Mouse (Mus musculus): Measurements from ENCODE around the gene Kcnj2. TPM values are rescaled to one million over a fixed set of nuclear protein-coding genes. Genes with fewer than 3 reads are reported as not detected.

Gene Kcnj2
- total RNA-seq (2023): 0.24 TPM

GRCm38 (mm10) chr11:111065635-111066298 is at the start of gene Kcnj2:
Gene Kcnj2, plus strand, starts transcription at chr11:111066164.

Other genes starting within 250 kb of the Kcnj2 start
- 13.3 TPM for gene Kcnj16, start 98.1 kb upstream of the Kcnj2 start, total RNA-seq (2023)